Comparison of ENCODE assay signal across 8 mouse cellular contexts in the genomic region with DNA sequence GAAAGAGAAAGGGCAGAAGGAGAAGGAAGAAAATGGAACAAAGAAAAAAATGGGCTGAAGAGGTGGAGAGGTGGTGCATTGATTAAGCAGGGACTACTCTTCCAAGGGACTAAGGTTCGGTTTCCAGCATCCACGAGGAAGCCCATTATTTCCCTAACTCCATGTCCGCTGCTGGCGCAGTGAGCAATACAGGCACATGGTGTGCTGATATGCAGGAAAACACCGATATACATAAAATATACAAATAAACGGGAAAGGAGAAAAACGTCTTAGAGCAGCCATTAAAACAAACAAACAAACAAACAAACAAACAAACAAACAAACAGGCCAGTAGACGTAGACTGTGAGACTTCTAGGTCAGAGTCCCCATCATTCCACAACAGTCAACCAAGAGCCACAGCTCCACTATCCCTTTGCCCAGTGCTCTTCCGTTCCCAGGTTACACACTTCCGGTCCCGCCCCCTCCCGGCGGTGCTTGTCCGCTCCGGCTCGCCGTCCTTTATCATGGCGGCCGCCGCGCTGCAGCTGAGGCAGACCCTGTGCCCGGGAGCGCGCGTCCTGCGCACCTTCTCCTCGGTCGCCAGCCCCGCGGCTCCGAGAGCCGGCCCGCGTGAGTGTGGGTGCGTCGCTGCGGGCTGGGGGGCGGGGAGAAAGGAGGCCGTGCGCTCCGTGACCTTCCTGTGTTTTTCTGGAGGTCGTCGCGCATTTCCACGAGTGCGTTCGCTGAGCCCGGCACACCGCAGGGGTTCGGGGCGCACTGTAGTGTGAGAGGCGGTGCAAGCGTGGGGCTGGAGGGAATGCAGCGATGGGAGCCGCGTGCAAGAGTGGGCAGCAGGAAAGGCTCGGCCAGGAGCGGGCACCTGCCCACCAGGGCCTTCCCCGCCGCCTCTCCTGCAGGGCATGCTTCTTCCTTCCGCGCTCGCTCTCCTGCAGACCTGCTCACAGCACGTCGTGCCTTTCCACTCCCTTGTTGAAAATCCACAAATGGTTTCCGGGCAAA. TPM values are rescaled to one million over a fixed set of nuclear protein-coding genes. Genes with fewer than 3 reads are reported as not detected.
DNase-seq lines count a peak whose midpoint lies in the region; ATAC-seq and TF ChIP-seq lines count a peak whose summit lies in the region.

A gene (plus strand): TSS at position 474 of the 1,000 bp plus-strand sequence.

- DNase-seq in adipocyte (ENCODE audit: low spot score), result peak; percentile 96
- DNase-seq in gastrocnemius, postnatal 10 days, result peak; percentile 91
- peak; percentile 92 for DNase-seq in induced T-regulatory cell, adult 2 months (ENCODE audit: low read depth)
- peak; percentile 83 to 85 for DNase-seq in left cerebral cortex, adult 8-10 months (ENCODE audit: low spot score in 2 of 2)
- peak; percentile 92 for DNase-seq in right cerebral cortex, adult 18-20 months
- DNase-seq in urinary bladder, adult 2 months (ENCODE audit: low spot score), result peak; percentile 81

- peaks cover 1% of the 10 kb centered on the region; the same call in 1 of the 2 replicates for H3K4me1 ChIP-seq in cortical plate, adult 2 months (ENCODE audit: control insufficient read depth, insufficient read depth, low read length)

- peak within 1 kb of the TSS; percentile 80 for H3K4me3 ChIP-seq in cortical plate, adult 2 months (ENCODE audit: insufficient read depth, low read length)

- TF ChIP-seq CTCF in cortical plate, adult 2 months (IDR thresholded peaks at IDR 0.05; ENCODE audit: extremely low read depth, insufficient read depth, low read length), result no peak

- peak; percentile 98 for ATAC-seq in megakaryocyte, adult 5-6 weeks (ENCODE audit: poor library complexity, severe bottlenecking)

- peak within 1 kb of the TSS; percentile 72 for H3K27ac ChIP-seq in cortical plate, adult 2 months (ENCODE audit: insufficient read depth, low read length)

- peak; percentile 83 for TF ChIP-seq POLR2A in cortical plate, adult 2 months (IDR thresholded peaks at IDR 0.05; ENCODE audit: extremely low read depth, insufficient read depth, low read length)

RNA-seq across cellular contexts. Expression of the gene that starts here (rescaled TPM):
- 38.5 and 41.8 TPM in 2 replicates for polyA plus RNA-seq in cortical plate, adult 2 months (2012; rRNA removed)
- total RNA-seq in gastrocnemius, postnatal 10 days (2021), result 10 to 100 TPM; 68.4 to 70.7 TPM
- total RNA-seq in left cerebral cortex, adult 8-10 months (2022), result 10 to 100 TPM; 34.0 to 46.9 (median 39.1) TPM
- 46.9 and 61.2 TPM in 2 replicates for total RNA-seq in megakaryocyte, adult 5-6 weeks (2015)
- total RNA-seq in megakaryocyte, adult 5-6 weeks (2017), result 30.7 and 73.0 TPM in 2 replicates
- polyA plus RNA-seq in urinary bladder, adult 2 months (2012; rRNA removed), result 51.2 and 58.6 TPM in 2 replicates

Comparison
In these comparisons a context has a peak if more than half of its experiments do, and no peak if none do; other contexts are left out.
1. Peak in every context shown above with its lines: DNase-seq, ATAC-seq, H3K4me3 ChIP-seq and H3K27ac ChIP-seq.